Mouse (Mus musculus) liver, embryonic 15.5 days (tissue): ENCODE measurements around the gene Ptn. TPM values are rescaled to one million over a fixed set of nuclear protein-coding genes. Genes with fewer than 3 reads are reported as not detected.

Experiments
- ATAC-seq: fragments of 200-750 bp; cut with Nextera tagmentation; 2 replicates; pipeline ENCODE4 v1.8.0; 2017; ENCODE audit warnings: moderate number of reproducible peaks, mild to moderate bottlenecking, moderate library complexity; ENCODE audit not compliant: insufficient read depth
- H3K27ac ChIP-seq: fragments of 300-500 bp; sonication (generic); replicated peaks from 2 replicates; pipeline ENCODE4 v1.5.1; 2015; ENCODE audit warnings: mild to moderate bottlenecking, inconsistent platforms
- H3K27me3 ChIP-seq: fragments of 300-500 bp; sonication (generic); 2 replicates; pipeline ENCODE4 v1.6.1; 2015; ENCODE audit warnings: mild to moderate bottlenecking, inconsistent platforms
- H3K36me3 ChIP-seq: fragments of 300-500 bp; sonication (generic); replicated peaks from 2 replicates; pipeline ENCODE4 v1.6.1; 2015; ENCODE audit warnings: moderate library complexity, mild to moderate bottlenecking, inconsistent platforms
- H3K4me1 ChIP-seq: fragments of 300-500 bp; sonication (generic); replicated peaks from 2 replicates; pipeline ENCODE4 v1.6.1; 2015; ENCODE audit warnings: inconsistent platforms
- H3K4me2 ChIP-seq: fragments of 300-500 bp; sonication (generic); 2 replicates; pipeline ENCODE4 v1.6.1; 2015; ENCODE audit warnings: moderate library complexity, mild to moderate bottlenecking, inconsistent platforms
- H3K4me3 ChIP-seq: fragments of 300-500 bp; sonication (generic); replicated peaks from 2 replicates; pipeline ENCODE4 v1.5.1; 2015; ENCODE audit warnings: mild to moderate bottlenecking, inconsistent platforms
- H3K9ac ChIP-seq: fragments of 300-500 bp; sonication (generic); 2 replicates; pipeline ENCODE4 v1.6.1; 2015; ENCODE audit warnings: moderate library complexity, mild to moderate bottlenecking, inconsistent platforms
- H3K9me3 ChIP-seq: fragments of 300-500 bp; sonication (generic); replicated peaks from 2 replicates; pipeline ENCODE4 v1.6.1; 2016; ENCODE audit warnings: inconsistent platforms
- WGBS: fragments of 180-500 bp; shearing (Covaris S2); methylation state at CpG from one replicate; pipeline ENCODE4 v1.1.7; 2015; ENCODE audit warnings: mixed read lengths; ENCODE audit not compliant: insufficient replicate concordance; 5-methylcytosine and 5-hydroxymethylcytosine counted together
- polyA plus RNA-seq: library from polyadenylated mRNA; unstranded; fragments of >200 nt; fragmentation: Nextera tagmentation; extraction: Ambion mirVana; gene quantifications from 2 replicates; pipeline ENCODE4 v1.2.1, GENCODE M21; 2015

Gene Ptn
- polyA plus RNA-seq, 1 experiment from 2014 or later: 14.7 TPM

- Histone ChIP-seq H3K36me3 (no peaks in the 10 kb centered on the region), H3K27ac (no peak overlapping the region), H3K27me3 (no peaks in the 10 kb centered on the region), H3K4me1 (no peaks in the 10 kb centered on the region), H3K9ac (no peak overlapping the region), H3K4me3 (no peak overlapping the region), H3K9me3 (no peaks in the 10 kb centered on the region), H3K4me2 (no peak overlapping the region)
- 54% methylated on average over 12 of the region's 12 CpGs for WGBS
- no peak for ATAC-seq
These were observed 21.3 kb downstream of the Ptn start for GRCm38 (mm10) chr6:36788576-36789191.

- no peak for ATAC-seq
These were observed 25.3 kb downstream of the Ptn start for GRCm38 (mm10) chr6:36784682-36785208.

DNA sequence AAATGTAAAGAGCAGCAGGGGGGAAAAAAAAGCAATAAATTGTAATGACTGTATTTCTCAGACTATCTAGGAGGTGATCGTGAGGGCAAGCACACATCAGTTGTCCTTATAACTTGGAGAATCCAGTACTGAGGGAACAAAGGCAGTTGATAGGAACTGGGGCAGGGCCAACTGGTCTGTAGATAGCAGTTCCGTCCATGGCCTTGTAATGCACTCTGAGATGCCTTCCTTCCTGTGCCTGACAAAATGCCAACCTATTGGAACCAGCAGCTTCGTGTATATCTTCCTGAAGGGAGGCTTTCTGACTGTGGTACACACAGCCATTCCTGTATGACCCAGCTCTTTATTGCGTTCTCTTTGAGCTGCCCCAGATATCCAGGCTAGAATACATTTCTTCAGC is 27.5 kb downstream of the Ptn start:
- Histone ChIP-seq H3K4me1 (no peaks in the 10 kb centered on the region), H3K27ac (no peak overlapping the region), H3K27me3 (no peaks in the 10 kb centered on the region), H3K9ac (no peak overlapping the region), H3K36me3 (no peaks in the 10 kb centered on the region), H3K4me2 (no peak overlapping the region), H3K4me3 (no peak overlapping the region), H3K9me3 (no peaks in the 10 kb centered on the region)
- WGBS: 47% methylated on average over 4 of the region's 4 CpGs
- no peak for ATAC-seq

More at GRCm38 (mm10) chr6:36784682-36785208, 25.3 kb downstream of the Ptn start:
- H3K27ac ChIP-seq: no peak overlapping the region
- H3K9ac ChIP-seq: no peak overlapping the region
- no peaks in the 10 kb centered on the region for H3K27me3 ChIP-seq
- H3K4me3 ChIP-seq: no peak overlapping the region
- H3K9me3 ChIP-seq: no peaks in the 10 kb centered on the region
- H3K4me2 ChIP-seq: no peak overlapping the region
- no peaks in the 10 kb centered on the region for H3K36me3 ChIP-seq
- WGBS: 46% methylated on average over 3 of the region's 3 CpGs
- H3K4me1 ChIP-seq: no peaks in the 10 kb centered on the region

DNA sequence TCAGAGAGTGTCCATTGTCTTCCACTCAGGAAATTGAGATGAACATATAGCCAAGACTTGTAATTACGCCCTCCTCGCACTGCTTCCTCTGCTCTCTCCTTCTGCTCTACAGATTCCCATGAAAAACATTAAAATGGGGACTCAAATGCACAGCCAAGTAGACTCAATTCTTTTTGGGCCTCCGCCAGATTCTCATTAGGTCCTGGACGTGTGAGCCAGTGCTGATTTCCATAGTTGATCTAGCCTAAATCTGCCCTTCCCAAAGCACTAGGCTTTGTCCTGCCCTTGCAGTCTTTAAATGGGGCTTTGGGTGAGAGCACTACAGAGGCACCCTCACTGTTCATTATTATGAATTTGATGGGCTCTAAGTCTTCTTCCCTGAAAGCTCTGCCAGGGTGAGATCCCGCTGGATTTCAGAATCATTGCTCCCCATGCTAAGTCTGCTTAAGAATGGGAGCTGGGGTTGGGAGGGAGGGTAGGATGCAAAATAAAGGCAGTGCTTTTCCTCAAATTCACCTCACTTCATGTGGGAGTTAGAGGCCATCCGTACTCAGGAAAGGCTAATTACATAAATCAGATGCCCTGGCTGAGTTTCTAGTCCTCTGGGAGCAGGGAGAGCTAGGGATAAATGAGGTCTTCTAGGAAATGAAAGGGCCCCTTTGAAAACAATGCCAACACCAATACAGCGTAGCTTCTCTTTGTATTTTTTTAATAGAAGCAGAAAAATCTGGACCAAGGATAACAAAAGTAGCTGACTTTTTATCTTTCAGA is 32.3 kb downstream of the Ptn start:
- 52% methylated on average over 7 of the region's 7 CpGs for WGBS
- Histone ChIP-seq H3K4me2 (no peak overlapping the region), H3K9me3 (no peaks in the 10 kb centered on the region), H3K27me3 (no peaks in the 10 kb centered on the region), H3K36me3 (no peaks in the 10 kb centered on the region), H3K9ac (no peak overlapping the region), H3K4me3 (no peak overlapping the region), H3K27ac (no peak overlapping the region), H3K4me1 (no peaks in the 10 kb centered on the region)
- ATAC-seq: no peak

GRCm38 (mm10) chr6:36777039-36777438 is 33.0 kb downstream of the Ptn start:
- 17% methylated on average over 2 of the region's 2 CpGs for WGBS
- no peaks in the 10 kb centered on the region for H3K27me3 ChIP-seq
- H3K4me3 ChIP-seq: no peak overlapping the region
- no peak overlapping the region for H3K27ac ChIP-seq
- no peaks in the 10 kb centered on the region for H3K36me3 ChIP-seq
- no peaks in the 10 kb centered on the region for H3K9me3 ChIP-seq
- H3K9ac ChIP-seq: no peak overlapping the region
- no peak overlapping the region for H3K4me2 ChIP-seq
- ATAC-seq: no peak
- H3K4me1 ChIP-seq: no peaks in the 10 kb centered on the region

- H3K4me1 ChIP-seq: no peaks in the 10 kb centered on the region
- no peak overlapping the region for H3K9ac ChIP-seq
- no peaks in the 10 kb centered on the region for H3K27me3 ChIP-seq
- no peaks in the 10 kb centered on the region for H3K36me3 ChIP-seq
- no peak for ATAC-seq
- 65% methylated on average over 10 of the region's 10 CpGs for WGBS
- no peaks in the 10 kb centered on the region for H3K9me3 ChIP-seq
- H3K4me2 ChIP-seq: no peak overlapping the region
- H3K4me3 ChIP-seq: no peak overlapping the region
- no peak overlapping the region for H3K27ac ChIP-seq
These were observed 34.2 kb downstream of the Ptn start for GRCm38 (mm10) chr6:36775647-36776360.

- WGBS: 48% methylated on average over 2 of the region's 2 CpGs
- no peaks in the 10 kb centered on the region for H3K27me3 ChIP-seq
- ATAC-seq: no peak
- H3K9ac ChIP-seq: no peak overlapping the region
- no peak overlapping the region for H3K4me2 ChIP-seq
- no peak overlapping the region for H3K4me3 ChIP-seq
- no peaks in the 10 kb centered on the region for H3K36me3 ChIP-seq
- H3K27ac ChIP-seq: no peak overlapping the region
- no peaks in the 10 kb centered on the region for H3K9me3 ChIP-seq
- no peaks in the 10 kb centered on the region for H3K4me1 ChIP-seq
These were observed 37.5 kb downstream of the Ptn start for GRCm38 (mm10) chr6:36772541-36772940.

- Histone ChIP-seq H3K9ac (no peak overlapping the region), H3K4me1 (no peaks in the 10 kb centered on the region), H3K4me2 (no peak overlapping the region), H3K4me3 (no peak overlapping the region), H3K27me3 (no peaks in the 10 kb centered on the region), H3K27ac (no peak overlapping the region), H3K36me3 (no peaks in the 10 kb centered on the region), H3K9me3 (no peaks in the 10 kb centered on the region)
- ATAC-seq: no peak
- 58% methylated on average over 3 of the region's 3 CpGs for WGBS
These were observed 41.0 kb downstream of the Ptn start for GRCm38 (mm10) chr6:36769012-36769411.

DNA sequence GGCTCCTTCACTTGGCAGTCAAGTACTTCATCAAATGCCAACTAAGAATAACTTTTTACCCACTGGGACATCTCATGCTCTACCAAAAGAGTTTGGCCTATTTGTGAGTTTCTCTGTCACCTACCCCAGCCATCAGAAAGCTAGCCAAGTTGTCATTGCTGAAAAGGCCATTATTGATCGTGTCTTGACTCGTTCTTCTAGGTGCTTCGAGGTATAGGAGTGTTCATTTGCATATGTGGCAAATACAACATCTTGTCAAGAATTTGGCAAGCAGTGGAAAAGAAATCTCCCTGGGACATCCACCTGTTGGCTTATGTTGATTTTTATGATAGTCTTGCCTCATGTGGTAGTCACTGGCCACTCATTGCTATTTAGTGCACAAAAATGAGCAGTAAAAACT is 43.1 kb downstream of the Ptn start:
- Histone ChIP-seq H3K4me1 (no peaks in the 10 kb centered on the region), H3K4me2 (no peak overlapping the region), H3K9ac (no peak overlapping the region), H3K27ac (no peak overlapping the region), H3K36me3 (no peaks in the 10 kb centered on the region), H3K9me3 (no peaks in the 10 kb centered on the region), H3K27me3 (no peaks in the 10 kb centered on the region), H3K4me3 (no peak overlapping the region)
- no peak for ATAC-seq
- 78% methylated on average over 3 of the region's 3 CpGs for WGBS

GRCm38 (mm10) chr6:36755001-36755885 is 54.8 kb downstream of the Ptn start:
- H3K4me3 ChIP-seq: no peak overlapping the region
- no peaks in the 10 kb centered on the region for H3K36me3 ChIP-seq
- no peak overlapping the region for H3K4me2 ChIP-seq
- no peaks in the 10 kb centered on the region for H3K4me1 ChIP-seq
- no peak overlapping the region for H3K9ac ChIP-seq
- H3K27me3 ChIP-seq: no peaks in the 10 kb centered on the region
- H3K27ac ChIP-seq: no peak overlapping the region
- WGBS: 64% methylated on average over 10 of the region's 10 CpGs
- no peaks in the 10 kb centered on the region for H3K9me3 ChIP-seq
- ATAC-seq: no peak
